22 mouse cellular contexts compared by ENCODE assay signal in the genomic region with DNA sequence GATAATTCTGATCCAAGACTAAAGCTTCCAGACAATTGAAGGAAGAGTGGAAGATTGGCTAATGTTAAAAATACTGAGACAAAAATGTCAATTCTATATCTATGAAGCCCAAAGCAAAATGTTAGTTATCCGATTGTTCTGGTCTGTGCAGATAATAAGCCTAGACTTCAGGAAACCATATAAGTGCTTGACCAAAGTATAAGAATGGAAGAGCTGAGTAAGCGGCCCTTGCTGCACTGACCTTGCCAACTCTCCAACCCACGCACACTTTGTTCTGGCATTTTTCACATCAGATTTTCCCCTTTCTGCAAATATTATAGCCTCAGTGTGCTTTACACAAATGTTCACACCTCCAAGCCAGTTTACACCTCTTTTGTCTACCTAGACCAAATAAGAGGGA.
A peak's percentile ranks its signal among the peaks of the same experiment; 100 is the strongest.
DNase-seq lines count a peak whose midpoint lies in the region; ATAC-seq lines count a peak whose summit lies in the region.
"Had no signal": no experiment of that assay in that cellular context is flagged by ENCODE, and none has a peak within 500 bp of the region (broad histone marks: within the 10 kb centered on the region; RNA-seq: fewer than 3 reads in every experiment).

No protein-coding gene starts in this region.

- intact Hi-C loops in heart, postnatal 25 days (cut with DNase I): no loop called here

- H3K9ac ChIP-seq in heart, embryonic 13.5 days: no peak overlapping the region
- no peak overlapping the region for H3K9ac ChIP-seq in heart, embryonic 16.5 days (ENCODE audit: low read length)
- H3K9ac ChIP-seq in lung, embryonic 15.5 days: no peak overlapping the region
- H3K9ac ChIP-seq: embryonic facial prominence, embryonic 12.5 days; embryonic facial prominence, embryonic 15.5 days; forebrain, postnatal 0 days; hindbrain, embryonic 12.5 days; hindbrain, embryonic 15.5 days had no signal

- no peaks in the 10 kb centered on the region for H3K27me3 ChIP-seq in heart, embryonic 13.5 days (replicated peaks)
- no peaks in the 10 kb centered on the region for H3K27me3 ChIP-seq in heart, embryonic 16.5 days (ENCODE audit: control insufficient read depth, insufficient read depth, low read length)
- H3K27me3 ChIP-seq in lung, embryonic 15.5 days: no peaks in the 10 kb centered on the region
- H3K27me3 ChIP-seq: embryonic facial prominence, embryonic 12.5 days; embryonic facial prominence, embryonic 15.5 days; hindbrain, embryonic 12.5 days; hindbrain, embryonic 15.5 days had no signal

- H3K9me3 ChIP-seq in heart, embryonic 13.5 days: no peaks in the 10 kb centered on the region
- no peaks in the 10 kb centered on the region for H3K9me3 ChIP-seq in heart, embryonic 16.5 days (replicated peaks; ENCODE audit: control insufficient read depth, low read length)
- H3K9me3 ChIP-seq in lung, embryonic 15.5 days: no peaks in the 10 kb centered on the region
- H3K9me3 ChIP-seq: embryonic facial prominence, embryonic 12.5 days; embryonic facial prominence, embryonic 15.5 days; hindbrain, embryonic 12.5 days; hindbrain, embryonic 15.5 days had no signal

- peak overlapping the region; percentile 26; the same call in 1 of the 2 replicates for H3K27ac ChIP-seq in heart, embryonic 13.5 days (replicated peaks)
- H3K27ac ChIP-seq in heart, embryonic 16.5 days (ENCODE audit: low read length): no peak overlapping the region
- H3K27ac ChIP-seq in lung, embryonic 15.5 days: peak overlapping the region; percentile 55
- H3K27ac ChIP-seq: embryonic facial prominence, embryonic 12.5 days; embryonic facial prominence, embryonic 15.5 days; gastrocnemius, adult 2 months; hindbrain, embryonic 12.5 days; hindbrain, embryonic 15.5 days had no signal

- no peak for ATAC-seq in heart, embryonic 13.5 days (ENCODE audit: extremely low read depth, insufficient number of reproducible peaks, low FRiP score, low TSS enrichment)
- peak; percentile 37; the same call in 1 of the 2 replicates for ATAC-seq in heart, embryonic 16.5 days (replicated peaks; ENCODE audit: extremely low read depth, insufficient read depth, low FRiP score)
- ATAC-seq in lung, embryonic 15.5 days (ENCODE audit: borderline replicate concordance, extremely low read depth, low FRiP score, low TSS enrichment): no peak
- ATAC-seq: CD4-positive, CD25-positive, alpha-beta regulatory T cell, adult 4 months; forebrain, embryonic 14.5 days; forebrain, postnatal 0 days; intestine, postnatal 0 days had no signal

- no peaks in the 10 kb centered on the region for H3K36me3 ChIP-seq in heart, embryonic 13.5 days
- H3K36me3 ChIP-seq in heart, embryonic 16.5 days (ENCODE audit: control insufficient read depth, insufficient read depth): no peaks in the 10 kb centered on the region
- H3K36me3 ChIP-seq in lung, embryonic 15.5 days: no peaks in the 10 kb centered on the region
- H3K36me3 ChIP-seq: embryonic facial prominence, embryonic 12.5 days; embryonic facial prominence, embryonic 15.5 days; hindbrain, embryonic 12.5 days; hindbrain, embryonic 15.5 days had no signal

- H3K4me3 ChIP-seq in heart, embryonic 13.5 days: no peak overlapping the region
- no peak overlapping the region for H3K4me3 ChIP-seq in heart, embryonic 16.5 days (ENCODE audit: low read length)
- H3K4me3 ChIP-seq in lung, embryonic 15.5 days: no peak overlapping the region
- H3K4me3 ChIP-seq: embryonic facial prominence, embryonic 12.5 days; embryonic facial prominence, embryonic 15.5 days; gastrocnemius, adult 2 months; hindbrain, embryonic 12.5 days; hindbrain, embryonic 15.5 days had no signal

- no peak for DNase-seq in heart, adult 18-20 months
- DNase-seq in heart, postnatal 25 days (ENCODE audit: low spot score): no peak
- no peak for DNase-seq in lung, postnatal 10 days
- DNase-seq: adrenal gland, adult 2 months; adrenal gland, postnatal 14 days; cerebellum, adult 11 months; cerebellum, adult 2 months; cerebellum, adult 9-11 months; cerebellum, postnatal 25 days; forebrain, postnatal 0 days; gastrocnemius, postnatal 14 days had no signal

- H3K4me1 ChIP-seq in heart, embryonic 13.5 days: peaks cover 22% of the 10 kb centered on the region
- no peaks in the 10 kb centered on the region for H3K4me1 ChIP-seq in heart, embryonic 16.5 days (ENCODE audit: control insufficient read depth, insufficient read depth, low read length)
- peaks cover 14% of the 10 kb centered on the region; the same call in 1 of the 2 replicates for H3K4me1 ChIP-seq in lung, embryonic 15.5 days
- H3K4me1 ChIP-seq: embryonic facial prominence, embryonic 15.5 days had no signal

- no peak overlapping the region for H3K4me2 ChIP-seq in heart, embryonic 13.5 days
- H3K4me2 ChIP-seq in heart, embryonic 16.5 days (ENCODE audit: low read depth, low read length): no peak overlapping the region
- H3K4me2 ChIP-seq in lung, embryonic 15.5 days: no peak overlapping the region
- H3K4me2 ChIP-seq: embryonic facial prominence, embryonic 12.5 days; embryonic facial prominence, embryonic 15.5 days; hindbrain, embryonic 12.5 days; hindbrain, embryonic 15.5 days had no signal

- WGBS in heart, embryonic 13.5 days: 73% methylated on average over 3 of the region's 3 CpGs
- WGBS in heart, embryonic 16.5 days: 72% methylated on average over 3 of the region's 3 CpGs
- 83% methylated on average over 3 of the region's 3 CpGs for WGBS in lung, embryonic 15.5 days
